Mouse (Mus musculus): ENCODE measurements around the gene Kcnma1.

GRCm38 (mm10) chr14:24059747-24060146 lies 45.5 kb upstream of the Kcnma1 start:
- TF ChIP-seq ZNF384 (IDR thresholded peaks at IDR 0.05; ENCODE audit: low read depth, low read length) (no peak), HCFC1 (IDR thresholded peaks at IDR 0.05; ENCODE audit: borderline replicate concordance, insufficient read depth, low read length) (no peak), ZC3H11A (IDR thresholded peaks at IDR 0.05; ENCODE audit: borderline replicate concordance, low read depth, low read length) (peak; percentile 85), MAFK (IDR thresholded peaks at IDR 0.05; ENCODE audit: insufficient read depth, low read depth, low read length) (no peak)

All from ES-E14 (cell line).